Mouse (Mus musculus): ENCODE results near the gene Bbof1. TPM values are rescaled to one million over a fixed set of nuclear protein-coding genes. Genes with fewer than 3 reads are reported as not detected.

The Bbof1 gene
- polyA plus RNA-seq, 1 experiment from 2014 or later: 0.53 TPM

DNA sequence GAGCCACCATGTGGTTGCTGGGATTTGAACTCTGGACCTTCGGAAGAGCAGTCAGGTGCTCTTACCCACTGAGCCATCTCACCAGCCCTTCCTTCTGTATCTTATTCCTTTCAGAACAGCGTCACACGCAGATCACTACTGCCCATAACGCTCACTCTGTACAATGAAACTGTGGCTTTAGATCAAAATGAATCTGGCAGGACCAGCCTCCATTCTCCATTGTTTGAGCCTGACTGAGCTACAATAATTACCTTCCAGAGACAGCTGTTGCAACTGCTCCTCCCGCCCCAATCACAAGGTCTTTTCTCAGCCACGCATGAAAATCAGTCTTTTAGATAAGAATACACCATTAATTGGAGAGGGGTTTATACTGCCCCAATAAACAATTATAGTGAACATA, 4.3 kb upstream of the Bbof1 start:
- no peak for ATAC-seq

DNA sequence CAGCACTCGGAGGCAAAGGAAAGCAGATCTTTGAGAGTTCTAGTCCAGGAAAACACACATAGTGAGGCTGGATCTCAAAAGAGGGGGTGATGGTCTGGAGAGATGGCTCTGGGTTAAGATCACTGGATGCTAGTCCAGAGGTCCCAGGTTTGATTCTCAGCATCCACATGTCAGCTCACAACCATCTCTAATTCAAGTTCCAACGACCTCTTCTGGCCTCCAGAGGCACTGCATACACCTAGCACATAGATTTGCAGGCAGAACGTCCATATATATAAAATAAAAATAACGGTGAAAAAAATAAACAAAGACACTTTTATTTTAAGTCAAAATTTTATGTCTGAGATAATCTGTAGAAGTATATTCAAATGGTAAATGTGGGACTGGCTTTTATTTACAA, 1.6 kb upstream of the Bbof1 start:
- no peaks in the 10 kb centered on the region for H3K27me3 ChIP-seq (replicated peaks; ENCODE audit: control insufficient read depth, insufficient read depth, low read length)
- H3K4me3 ChIP-seq (ENCODE audit: low read depth, low read length): no peak overlapping the region
- no peak overlapping the region for H3K9ac ChIP-seq (ENCODE audit: low read depth, low read length)
- 61% methylated on average over 4 of the region's 4 CpGs for WGBS
- H3K27ac ChIP-seq (ENCODE audit: low read depth, low read length): no peak overlapping the region
- H3K4me1 ChIP-seq (replicated peaks; ENCODE audit: control insufficient read depth, insufficient read depth, low read length): no peaks in the 10 kb centered on the region
- no peak for ATAC-seq
- peak; percentile 39 for TF ChIP-seq CTCF (IDR thresholded peaks at IDR 0.05; ENCODE audit: low read depth)
- H3K9me3 ChIP-seq (ENCODE audit: control insufficient read depth): no peaks in the 10 kb centered on the region
- no peak overlapping the region; the same call in 1 of the 2 replicates for H3K4me2 ChIP-seq (replicated peaks; ENCODE audit: low read depth)
- H3K36me3 ChIP-seq (ENCODE audit: control insufficient read depth, insufficient read depth): no peaks in the 10 kb centered on the region

More for the DNA sequence above, 4.3 kb upstream of the Bbof1 start:
- Histone ChIP-seq H3K27me3 (replicated peaks; ENCODE audit: control insufficient read depth, insufficient read depth, low read length) (no peaks in the 10 kb centered on the region), H3K9me3 (ENCODE audit: control insufficient read depth) (no peaks in the 10 kb centered on the region), H3K4me1 (replicated peaks; ENCODE audit: control insufficient read depth, insufficient read depth, low read length) (no peaks in the 10 kb centered on the region), H3K9ac (ENCODE audit: low read depth, low read length) (no peak overlapping the region), H3K4me3 (ENCODE audit: low read depth, low read length) (no peak overlapping the region), H3K27ac (ENCODE audit: low read depth, low read length) (no peak overlapping the region), H3K36me3 (ENCODE audit: control insufficient read depth, insufficient read depth) (no peaks in the 10 kb centered on the region), H3K4me2 (replicated peaks; ENCODE audit: low read depth) (no peak overlapping the region)
- WGBS: 62% methylated on average over 6 of the region's 6 CpGs
- no peak for TF ChIP-seq CTCF (IDR thresholded peaks at IDR 0.05; ENCODE audit: low read depth)

GRCm38 (mm10) chr12:84407874-84408818, 725 bp upstream of the Bbof1 start:
- Histone ChIP-seq H3K9ac (ENCODE audit: low read depth, low read length) (peak overlapping the region; percentile 75), H3K9me3 (ENCODE audit: control insufficient read depth) (no peaks in the 10 kb centered on the region), H3K4me3 (ENCODE audit: low read depth, low read length) (peak overlapping the region; percentile 79), H3K4me1 (replicated peaks; ENCODE audit: control insufficient read depth, insufficient read depth, low read length) (no peaks in the 10 kb centered on the region), H3K4me2 (replicated peaks; ENCODE audit: low read depth) (peak overlapping the region; percentile 95), H3K36me3 (ENCODE audit: control insufficient read depth, insufficient read depth) (no peaks in the 10 kb centered on the region), H3K27me3 (replicated peaks; ENCODE audit: control insufficient read depth, insufficient read depth, low read length) (no peaks in the 10 kb centered on the region), H3K27ac (ENCODE audit: low read depth, low read length) (peak overlapping the region; percentile 85)
- ATAC-seq: peak; percentile 46
- under 1% methylated on average over 52 of the region's 52 CpGs for WGBS
- no peak; the same call in 1 of the 2 replicates for TF ChIP-seq CTCF (IDR thresholded peaks at IDR 0.05; ENCODE audit: low read depth)

- Histone ChIP-seq H3K9ac (ENCODE audit: low read depth, low read length) (peak within 1 kb of the TSS; percentile 62), H3K36me3 (ENCODE audit: control insufficient read depth, insufficient read depth) (no peaks in the 10 kb centered on the region), H3K27ac (ENCODE audit: low read depth, low read length) (peak within 1 kb of the TSS; percentile 46; the same call in 1 of the 2 replicates), H3K4me1 (replicated peaks; ENCODE audit: control insufficient read depth, insufficient read depth, low read length) (no peaks in the 10 kb centered on the region), H3K9me3 (ENCODE audit: control insufficient read depth) (no peaks in the 10 kb centered on the region), H3K4me2 (replicated peaks; ENCODE audit: low read depth) (peak within 1 kb of the TSS; percentile 70), H3K4me3 (ENCODE audit: low read depth, low read length) (peak within 1 kb of the TSS; percentile 58), H3K27me3 (replicated peaks; ENCODE audit: control insufficient read depth, insufficient read depth, low read length) (no peaks in the 10 kb centered on the region)
- 4% methylated on average over 50 of the region's 50 CpGs for WGBS
- ATAC-seq: peak; percentile 89
- no peak for TF ChIP-seq CTCF (IDR thresholded peaks at IDR 0.05; ENCODE audit: low read depth)
Observed at GRCm38 (mm10) chr12:84416834-84417604, 8.1 kb downstream of the Bbof1 start, which contains the start of gene Rnf113a2. Rnf113a2 (plus strand) TSS chr12:84417196.

GRCm38 (mm10) chr12:84417605-84417922, 8.7 kb downstream of the Bbof1 start:
- peak overlapping the region; percentile 58 for H3K4me3 ChIP-seq (ENCODE audit: low read depth, low read length)
- H3K4me2 ChIP-seq (replicated peaks; ENCODE audit: low read depth): peak overlapping the region; percentile 70
- no peak overlapping the region; the same call in 1 of the 2 replicates for H3K27ac ChIP-seq (ENCODE audit: low read depth, low read length)
- no peaks in the 10 kb centered on the region for H3K9me3 ChIP-seq (ENCODE audit: control insufficient read depth)
- H3K36me3 ChIP-seq (ENCODE audit: control insufficient read depth, insufficient read depth): no peaks in the 10 kb centered on the region
- H3K9ac ChIP-seq (ENCODE audit: low read depth, low read length): peak overlapping the region; percentile 62
- WGBS: 35% methylated on average over 18 of the region's 18 CpGs
- ATAC-seq: no peak
- no peaks in the 10 kb centered on the region for H3K27me3 ChIP-seq (replicated peaks; ENCODE audit: control insufficient read depth, insufficient read depth, low read length)
- H3K4me1 ChIP-seq (replicated peaks; ENCODE audit: control insufficient read depth, insufficient read depth, low read length): no peaks in the 10 kb centered on the region
- no peak for TF ChIP-seq CTCF (IDR thresholded peaks at IDR 0.05; ENCODE audit: low read depth)

DNA sequence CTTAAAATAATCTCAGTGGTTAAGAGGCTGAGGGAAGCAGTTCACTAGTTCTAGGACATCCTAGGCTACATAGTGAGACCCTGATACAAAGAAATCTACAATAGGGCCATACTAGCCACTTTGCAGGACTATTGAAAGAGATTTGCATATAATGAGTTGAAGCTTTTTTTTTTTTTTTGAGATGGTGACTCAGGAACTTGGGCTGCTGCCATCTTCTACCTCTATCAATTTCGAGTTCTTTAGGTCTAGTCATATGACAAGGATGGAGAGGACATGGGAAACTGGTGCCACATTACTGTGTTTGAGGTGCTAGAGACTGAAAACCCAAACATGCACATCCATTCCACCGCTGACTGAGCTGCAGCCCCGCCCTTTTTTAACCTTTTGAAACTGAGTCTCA, 15.1 kb downstream of the Bbof1 start:
- Histone ChIP-seq H3K9ac (ENCODE audit: low read depth, low read length) (no peak overlapping the region), H3K9me3 (ENCODE audit: control insufficient read depth) (no peaks in the 10 kb centered on the region), H3K27me3 (replicated peaks; ENCODE audit: control insufficient read depth, insufficient read depth, low read length) (no peaks in the 10 kb centered on the region), H3K4me3 (ENCODE audit: low read depth, low read length) (no peak overlapping the region), H3K36me3 (ENCODE audit: control insufficient read depth, insufficient read depth) (no peaks in the 10 kb centered on the region), H3K27ac (ENCODE audit: low read depth, low read length) (no peak overlapping the region), H3K4me2 (replicated peaks; ENCODE audit: low read depth) (no peak overlapping the region), H3K4me1 (replicated peaks; ENCODE audit: control insufficient read depth, insufficient read depth, low read length) (no peaks in the 10 kb centered on the region)
- TF ChIP-seq CTCF (IDR thresholded peaks at IDR 0.05; ENCODE audit: low read depth): no peak
- no peak for ATAC-seq
- WGBS: 68% methylated on average over 3 of the region's 3 CpGs

All from intestine, postnatal 0 days (tissue).